Mouse (Mus musculus) embryonic fibroblast, embryonic 13.5 days (primary cell): ENCODE measurements around the gene Tmem59l. TPM values are rescaled to one million over a fixed set of nuclear protein-coding genes. Genes with fewer than 3 reads are reported as not detected.

Experiments
- H3K27ac ChIP-seq: 2 replicates; pipeline ENCODE4 v1.5.1; 2012; ENCODE audit warnings: low read length, control low read depth, inconsistent platforms; ENCODE audit not compliant: insufficient read depth
- H3K4me1 ChIP-seq: 2 replicates; pipeline ENCODE4 v1.6.1; 2011; ENCODE audit warnings: low read length; ENCODE audit not compliant: control insufficient read depth, insufficient read depth
- H3K4me3 ChIP-seq: 2 replicates; pipeline ENCODE4 v1.5.1; 2011; ENCODE audit warnings: mild to moderate bottlenecking, control low read depth, low read length; ENCODE audit not compliant: insufficient read depth
- CTCF ChIP-seq: IDR thresholded peaks from 2 replicates; pipeline ENCODE4 v1.5.1; 2011; ENCODE audit warnings: mild to moderate bottlenecking, control low read depth, low read length, moderate library complexity, borderline replicate concordance; ENCODE audit not compliant: insufficient read depth
- POLR2A ChIP-seq: IDR thresholded peaks from 2 replicates; pipeline ENCODE4 v1.6.1; 2011; ENCODE audit warnings: low read depth, mild to moderate bottlenecking, control low read depth, low read length, moderate library complexity
- polyA plus RNA-seq: library from polyadenylated mRNA; stranded (reverse); fragments of >200 nt; gene quantifications from 2 replicates; pipeline ENCODE4 v1.2.4, GENCODE M21; 2011; ENCODE audit warnings: low read depth; ENCODE audit not compliant: missing spikeins, insufficient read length

The Tmem59l gene
- polyA plus RNA-seq, 1 experiment, result 0.58 TPM

DNA sequence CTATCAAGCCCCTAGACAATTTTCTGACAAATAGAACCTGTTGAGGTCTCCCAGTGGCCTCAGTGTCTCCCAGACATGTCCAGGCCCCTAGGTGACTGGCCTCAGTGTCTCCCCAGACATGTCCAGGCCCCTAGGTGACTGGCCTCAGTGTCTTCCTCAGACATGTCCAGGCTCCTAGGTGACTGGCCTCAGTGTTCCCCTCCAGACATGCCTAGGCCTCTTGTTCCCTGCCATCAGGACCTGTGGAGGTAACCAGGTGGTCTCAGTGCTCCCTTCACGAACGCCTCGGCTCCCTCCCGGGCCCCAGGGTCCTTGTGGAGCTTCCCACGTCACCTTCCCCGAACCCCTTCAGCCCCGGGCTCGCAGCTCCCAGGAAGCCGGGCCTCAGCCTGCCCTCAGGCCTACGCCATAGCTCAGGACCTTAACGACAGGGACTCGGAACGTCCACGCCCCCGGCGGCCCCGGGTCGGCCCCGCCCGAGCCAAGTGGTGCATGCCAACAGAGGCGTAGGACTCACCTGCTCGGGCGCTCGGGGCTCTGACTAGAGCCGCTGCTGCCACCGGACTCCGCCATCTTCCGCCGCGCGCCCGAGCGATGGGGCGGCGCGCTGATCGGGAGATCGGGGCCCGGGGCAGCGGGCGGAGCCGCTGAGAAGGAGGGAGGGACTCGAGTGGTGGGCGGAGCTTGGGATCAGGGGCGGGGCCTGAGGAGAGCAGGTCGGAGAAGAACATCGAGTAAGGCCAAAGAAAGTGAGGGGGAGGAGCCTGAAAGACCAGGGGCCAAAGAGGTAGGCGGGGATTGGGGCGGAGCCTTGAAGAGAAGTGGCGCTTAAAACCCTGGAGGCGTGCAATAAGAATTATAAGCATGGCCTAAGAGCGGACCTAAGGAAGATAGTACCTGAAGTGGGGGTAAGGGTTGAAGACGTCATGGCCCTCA is 10.6 kb downstream of the Tmem59l start, which contains the start of gene Klhl26:
Gene Klhl26, minus strand, starts transcription at position 636 of the 936 bp plus-strand sequence.
- Histone ChIP-seq H3K4me3 (peak within 1 kb of the TSS; percentile 97), H3K4me1 (no peaks in the 10 kb centered on the region), H3K27ac (peak within 1 kb of the TSS; percentile 16; the same call in 1 of the 2 replicates)
- TF ChIP-seq POLR2A, result peak; percentile 63
- no peak for TF ChIP-seq CTCF

GRCm38 (mm10) chr8:70471856-70472255 is 15.3 kb downstream of the Tmem59l start:
- Histone ChIP-seq H3K4me1 (peaks cover 13% of the 10 kb centered on the region), H3K27ac (no peak overlapping the region), H3K4me3 (no peak overlapping the region)
- TF ChIP-seq POLR2A, result no peak
- TF ChIP-seq CTCF, result no peak

DNA sequence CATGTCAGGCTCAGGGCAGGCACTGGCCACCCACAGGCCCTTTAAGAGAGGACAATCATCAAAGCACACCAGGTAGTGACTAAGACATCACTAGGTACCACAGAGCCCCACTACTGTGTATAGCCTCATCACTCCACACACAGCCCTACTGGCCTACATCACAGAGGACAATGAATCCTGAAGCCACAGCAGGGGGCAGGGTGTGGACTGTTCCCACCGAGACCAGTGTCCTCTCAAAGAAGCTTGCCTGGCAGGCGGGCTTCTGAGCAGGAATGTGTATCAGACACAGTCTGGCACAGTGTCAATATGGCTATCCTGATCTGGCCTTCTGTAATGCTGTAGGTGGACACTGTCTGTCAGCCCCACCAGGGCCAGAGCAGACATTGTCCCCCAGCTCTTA is 17.2 kb downstream of the Tmem59l start:
- Histone ChIP-seq H3K27ac (no peak overlapping the region), H3K4me3 (no peak overlapping the region), H3K4me1 (peaks cover 13% of the 10 kb centered on the region)
- TF ChIP-seq CTCF, result no peak
- no peak for TF ChIP-seq POLR2A

GRCm38 (mm10) chr8:70469295-70469916 is 17.8 kb downstream of the Tmem59l start:
- TF ChIP-seq POLR2A, result no peak
- TF ChIP-seq CTCF, result no peak
- Histone ChIP-seq H3K4me1 (peaks cover 13% of the 10 kb centered on the region), H3K27ac (no peak overlapping the region), H3K4me3 (no peak overlapping the region)

DNA sequence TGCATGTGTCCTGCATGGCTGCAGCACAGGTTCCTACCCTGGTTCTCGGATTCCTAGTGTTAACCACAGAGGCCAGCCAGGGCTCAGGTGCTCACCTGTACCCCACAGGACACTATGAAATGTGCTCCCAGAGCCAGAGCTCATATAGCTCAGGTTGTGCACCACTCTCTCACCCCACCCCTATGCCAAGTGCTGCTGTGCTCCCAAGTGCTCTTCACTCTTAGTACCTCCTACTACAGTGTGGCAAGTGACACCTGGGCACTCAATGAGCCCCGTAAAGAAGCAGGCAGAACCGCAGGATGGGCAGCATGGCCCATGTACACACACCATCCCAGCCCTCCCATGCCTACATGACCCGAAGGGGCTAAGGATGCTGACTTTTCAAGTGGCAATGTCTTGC is 18.4 kb downstream of the Tmem59l start:
- no peak overlapping the region for H3K27ac ChIP-seq
- H3K4me1 ChIP-seq, result peaks cover 13% of the 10 kb centered on the region
- H3K4me3 ChIP-seq, result no peak overlapping the region
- TF ChIP-seq POLR2A (no peak), CTCF (no peak)

GRCm38 (mm10) chr8:70467907-70468306 is 19.3 kb downstream of the Tmem59l start:
- no peak for TF ChIP-seq POLR2A
- H3K4me1 ChIP-seq, result peaks cover 13% of the 10 kb centered on the region
- no peak overlapping the region for H3K4me3 ChIP-seq
- no peak overlapping the region for H3K27ac ChIP-seq

DNA sequence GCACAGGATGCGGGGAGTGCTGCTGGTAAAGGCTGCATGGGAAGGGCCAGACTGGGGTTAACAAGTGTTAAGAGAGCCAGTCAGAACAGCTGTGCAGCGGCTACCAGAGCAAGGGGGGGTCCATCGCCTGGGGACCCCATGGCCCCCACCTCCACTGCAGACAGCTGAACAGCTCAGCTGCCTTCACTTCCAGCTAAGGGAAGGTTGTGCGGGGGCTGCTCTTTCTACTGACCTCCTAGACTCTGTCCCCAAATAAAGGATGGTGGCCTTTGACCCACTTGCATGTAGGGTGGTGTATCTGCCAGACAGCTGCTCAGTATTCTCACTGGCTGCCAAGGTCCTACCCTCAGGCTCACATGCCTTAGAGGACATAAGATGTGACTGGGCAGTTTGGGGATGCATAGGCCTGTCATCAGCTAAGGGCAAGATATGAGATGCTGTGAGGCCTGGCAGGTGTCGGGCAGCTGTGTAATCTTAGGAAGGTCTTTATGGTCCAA is 19.9 kb downstream of the Tmem59l start:
- Histone ChIP-seq H3K4me1 (peaks cover 16% of the 10 kb centered on the region), H3K4me3 (no peak overlapping the region), H3K27ac (no peak overlapping the region)
- no peak for TF ChIP-seq CTCF
- no peak for TF ChIP-seq POLR2A

DNA sequence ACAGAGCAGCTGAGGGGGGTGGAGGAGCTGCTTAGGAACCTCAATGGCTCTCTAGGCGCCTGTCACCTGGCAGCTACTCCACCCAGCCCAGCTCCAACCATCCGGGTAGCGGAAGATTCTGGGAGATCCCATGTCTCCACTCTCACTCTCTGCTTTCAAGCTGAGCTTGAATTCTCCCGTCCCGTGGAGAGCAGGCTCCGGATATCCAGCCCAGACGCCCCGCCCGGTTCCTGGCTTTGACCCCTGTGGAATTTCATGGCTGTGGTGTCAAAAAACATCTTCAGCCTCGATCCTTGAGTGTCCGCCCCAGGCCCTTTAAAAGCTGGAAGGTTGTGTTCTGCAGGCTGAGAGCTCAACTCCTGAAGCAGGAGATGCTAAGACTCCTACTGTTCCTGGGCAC is 20.4 kb downstream of the Tmem59l start:
- H3K27ac ChIP-seq, result 0 out of 2 replicates have a peak overlapping the region, but pooled peaks have one; percentile 4
- TF ChIP-seq CTCF (no peak), POLR2A (no peak)
- no peak overlapping the region for H3K4me3 ChIP-seq
- peaks cover 21% of the 10 kb centered on the region for H3K4me1 ChIP-seq

GRCm38 (mm10) chr8:70466305-70466704 is 20.9 kb downstream of the Tmem59l start:
- Histone ChIP-seq H3K4me1 (peaks cover 24% of the 10 kb centered on the region), H3K27ac (0 out of 2 replicates have a peak overlapping the region, but pooled peaks have one; percentile 4), H3K4me3 (no peak overlapping the region)
- TF ChIP-seq POLR2A, result no peak
- no peak for TF ChIP-seq CTCF

DNA sequence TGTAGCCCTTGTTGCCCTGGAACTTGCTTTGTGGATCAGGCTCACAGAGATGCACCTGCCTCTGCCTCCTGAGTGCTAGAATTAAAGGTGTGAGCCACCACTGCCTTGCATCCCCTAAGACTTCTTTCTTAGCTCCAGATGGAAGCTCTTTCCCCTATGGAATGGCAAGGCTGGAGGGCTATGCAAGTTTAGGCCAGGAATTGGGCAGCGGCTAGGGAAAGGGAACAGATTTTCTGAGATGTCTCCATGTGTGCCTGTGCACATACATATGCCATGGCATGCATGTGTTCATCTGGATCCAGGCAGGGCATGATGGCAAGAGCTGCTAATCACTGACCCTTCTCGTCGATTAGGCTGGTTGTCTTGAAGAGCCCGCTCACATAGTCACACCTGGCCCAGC is 21.5 kb downstream of the Tmem59l start:
- no peak overlapping the region for H3K4me3 ChIP-seq
- no peak for TF ChIP-seq POLR2A

More for the DNA sequence above, 21.5 kb downstream of the Tmem59l start:
- Histone ChIP-seq H3K27ac (no peak overlapping the region), H3K4me1 (peaks cover 27% of the 10 kb centered on the region)
